Mouse (Mus musculus): ENCODE measurements around the gene Ccdc34. TPM values are rescaled to one million over a fixed set of nuclear protein-coding genes. Genes with fewer than 3 reads are reported as not detected.

Gene Ccdc34
- polyA plus RNA-seq, 2 experiments from 2014 or later = 4.5 to 6.6 TPM

DNA sequence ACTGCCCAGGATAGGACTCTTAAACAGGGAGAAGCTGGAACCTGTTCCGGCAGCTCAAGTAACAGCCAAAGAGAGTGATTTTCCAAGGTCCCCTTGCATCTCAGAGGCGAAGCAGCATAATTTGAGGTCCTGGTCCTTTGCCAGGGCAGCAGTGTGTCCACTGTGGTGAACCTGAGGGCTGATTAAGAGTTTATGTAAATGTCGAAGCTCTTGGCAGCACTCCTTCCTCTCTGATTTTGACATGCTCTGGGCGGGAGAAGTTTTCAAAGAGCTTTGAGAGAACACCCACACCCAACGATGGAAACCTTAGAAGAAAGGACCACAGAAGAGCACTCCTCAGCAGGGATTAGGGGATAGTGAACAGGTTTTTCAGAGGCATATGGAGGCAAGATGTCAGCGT is 164.6 kb downstream of the Ccdc34 start:
- ATAC-seq = no peak

DNA sequence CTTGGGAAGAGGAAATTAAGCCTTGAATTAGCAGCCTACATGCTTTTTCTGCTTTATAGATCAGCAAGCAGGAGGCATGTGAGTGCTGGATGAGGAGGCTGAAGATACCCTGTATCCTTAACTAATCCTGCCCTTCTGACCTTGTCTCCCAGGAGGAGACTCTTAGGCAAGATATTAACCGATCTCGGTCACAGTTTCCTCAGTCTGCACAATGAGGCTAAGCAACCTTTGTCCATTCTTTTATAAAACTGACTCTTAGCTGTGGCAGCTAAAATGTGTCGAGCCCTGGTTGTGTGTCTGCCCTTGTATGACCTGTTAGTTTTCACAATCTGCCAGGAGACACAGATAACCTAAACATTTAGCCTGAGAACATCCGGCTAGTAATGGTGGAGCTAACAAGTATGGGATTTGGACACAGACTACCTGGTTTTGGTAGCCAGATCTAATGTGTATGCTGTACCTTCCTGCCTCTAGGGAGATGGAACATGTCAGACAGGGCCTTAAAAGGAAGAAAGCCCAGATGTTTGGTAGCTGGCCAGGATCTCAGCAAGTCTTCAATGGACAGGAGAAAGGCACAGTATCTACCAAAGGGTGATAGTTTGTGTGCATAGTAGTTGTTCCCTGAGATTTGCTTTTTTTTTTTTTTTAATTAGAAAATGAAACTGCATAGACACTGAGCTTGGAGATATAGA is 165.3 kb downstream of the Ccdc34 start:
- no peak for ATAC-seq

DNA sequence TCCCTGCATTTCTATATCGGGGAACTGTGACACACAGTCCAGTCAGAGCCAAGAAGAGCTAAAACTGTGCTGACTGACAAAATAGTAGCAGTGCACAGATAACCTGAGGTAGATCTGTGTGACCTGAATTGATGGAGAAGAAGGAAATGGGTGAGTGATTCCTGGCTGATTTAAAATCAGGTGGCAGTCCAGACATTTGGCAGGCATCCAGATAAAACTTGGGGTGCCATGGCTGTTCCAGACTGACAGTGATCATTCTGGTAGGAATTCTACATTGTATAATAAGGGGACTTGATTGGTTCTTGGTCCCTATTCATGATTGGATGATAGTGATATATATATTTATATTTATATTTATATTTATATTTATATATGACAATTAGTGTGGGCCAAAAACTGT is 166.5 kb downstream of the Ccdc34 start:
- no peak for ATAC-seq

DNA sequence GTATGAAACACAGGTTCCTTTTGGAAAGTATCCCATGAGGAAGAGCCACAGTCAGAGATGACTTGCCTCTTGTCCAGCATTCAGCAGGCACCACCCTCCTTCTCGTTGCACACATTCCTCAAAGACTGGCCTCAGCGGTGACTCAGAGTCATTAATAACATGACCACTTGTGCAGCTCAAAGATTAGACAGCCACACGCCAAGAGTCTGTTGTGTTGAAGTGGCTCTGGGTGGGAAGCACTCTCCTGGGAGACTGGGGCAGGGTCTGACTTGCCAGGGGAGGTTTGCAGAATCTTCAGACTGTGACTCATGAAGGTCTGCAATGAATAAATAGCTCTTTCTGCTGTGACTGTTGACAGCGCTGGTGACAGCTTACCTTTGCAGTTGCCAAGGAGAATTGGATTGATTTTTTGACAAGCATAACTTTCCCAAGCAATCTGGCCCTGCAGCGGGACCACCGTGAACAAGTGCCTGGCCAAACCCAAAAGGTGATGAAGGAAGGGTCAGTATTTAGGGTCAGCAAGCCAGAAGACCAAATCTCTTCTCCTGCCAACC is 168.9 kb downstream of the Ccdc34 start:
- ATAC-seq = no peak

DNA sequence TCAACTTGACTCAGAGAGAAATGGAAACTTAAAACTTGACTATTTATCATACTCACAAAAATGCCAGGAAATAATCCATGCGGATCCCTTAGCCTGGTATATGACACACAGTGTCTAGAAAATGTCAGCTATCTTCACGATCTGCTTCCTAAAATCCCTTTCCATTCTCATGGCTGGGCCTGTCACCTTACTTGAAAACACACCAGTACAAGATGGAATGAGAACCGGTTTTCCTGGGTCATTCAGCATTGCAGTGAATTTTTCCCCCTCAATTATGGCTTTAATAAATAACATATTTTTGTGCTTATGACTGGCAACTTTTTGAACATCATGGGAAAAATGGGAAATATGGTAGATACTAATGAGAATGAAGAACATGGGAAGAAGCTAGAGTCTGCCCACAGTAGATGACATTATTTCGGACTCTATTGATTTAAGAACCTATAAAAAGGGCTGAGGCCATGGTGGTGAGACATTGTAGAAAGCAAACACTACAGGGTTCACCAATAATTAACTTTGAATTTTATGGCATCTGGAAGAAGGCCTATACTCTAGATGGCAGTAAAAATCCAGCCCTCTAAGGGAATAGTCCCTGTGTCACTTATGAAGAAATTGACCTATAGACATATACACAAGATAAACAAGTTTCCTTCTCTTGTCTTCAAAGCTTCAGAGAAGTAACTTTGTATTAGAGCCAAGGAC is 171.2 kb downstream of the Ccdc34 start:
- ATAC-seq = no peak

DNA sequence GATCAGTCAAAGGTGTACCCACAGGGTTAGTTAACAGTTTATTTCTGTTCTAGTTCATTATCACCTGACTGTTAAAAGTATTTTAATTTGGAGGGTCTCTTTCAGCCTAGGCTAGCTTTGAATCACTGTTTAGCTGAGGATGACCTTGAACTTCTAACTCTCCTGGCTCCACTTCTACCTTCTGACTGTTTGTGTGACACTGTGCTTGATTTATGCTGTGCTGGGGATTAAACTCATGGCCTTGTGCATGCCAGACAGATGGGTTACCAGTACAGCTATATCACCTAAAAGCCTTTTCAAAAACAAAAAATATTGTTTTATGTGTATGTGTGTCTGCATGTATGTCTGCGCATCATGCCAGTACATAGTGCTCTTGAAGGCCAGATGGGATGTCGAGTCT is 172.8 kb downstream of the Ccdc34 start:
- no peak for ATAC-seq

DNA sequence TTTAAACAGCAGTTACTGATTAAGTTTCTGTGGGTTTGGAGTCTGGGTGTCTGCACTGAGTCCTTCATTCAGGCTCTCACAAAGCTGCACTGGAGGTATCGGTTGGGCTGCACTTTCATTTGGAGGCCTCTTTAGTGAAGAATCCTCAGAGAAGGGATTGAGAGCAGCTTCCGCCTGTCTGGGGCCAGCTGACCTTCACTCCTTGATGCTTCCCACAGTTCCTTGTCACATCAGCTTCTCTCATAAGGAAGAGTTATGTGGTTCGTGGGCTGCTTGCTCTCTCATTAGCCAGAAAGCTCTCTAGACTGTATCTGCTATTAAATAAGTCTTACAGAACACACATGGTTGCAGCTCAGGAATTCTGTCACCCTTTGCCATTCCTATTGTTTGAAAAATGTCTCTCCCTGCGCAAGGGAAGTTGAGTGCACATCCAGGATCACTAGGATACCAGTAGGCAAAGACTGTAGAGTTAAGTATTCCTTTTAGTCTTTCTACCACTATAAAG is 173.6 kb downstream of the Ccdc34 start:
- ATAC-seq = no peak

DNA sequence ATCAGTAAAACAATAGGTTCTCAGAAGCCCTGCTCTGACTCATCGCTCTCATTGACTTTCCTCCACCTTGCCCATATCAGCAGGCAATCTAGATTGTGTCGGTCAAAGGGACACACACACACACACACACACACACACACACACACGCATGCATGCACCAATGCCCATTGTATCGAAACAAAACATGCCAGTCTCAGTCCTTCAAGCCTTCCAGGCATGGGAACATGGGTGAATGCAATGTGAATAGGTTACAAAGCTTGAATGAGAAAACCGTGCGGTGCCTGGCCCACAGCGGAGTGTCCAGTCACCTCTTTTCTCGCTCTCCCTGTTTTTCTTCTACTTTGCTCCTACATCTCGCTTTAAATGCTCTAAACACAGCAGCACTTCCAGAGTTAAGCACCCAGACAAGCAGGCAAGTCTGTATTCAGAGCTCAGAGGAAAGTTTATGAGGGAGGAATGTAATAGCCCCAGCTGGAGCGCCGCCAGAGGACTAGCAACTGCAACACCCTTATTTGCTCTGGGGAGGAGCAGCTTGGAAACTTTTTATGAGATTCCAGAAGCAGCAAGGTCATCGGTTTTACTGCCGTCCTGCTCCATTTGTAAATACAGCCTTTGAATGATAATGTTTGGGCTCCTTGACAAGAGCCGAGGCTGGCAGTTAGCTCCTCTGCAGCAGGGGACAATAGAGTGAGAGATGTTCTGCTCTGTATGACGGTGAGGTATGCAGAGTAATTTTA is 174.5 kb downstream of the Ccdc34 start:
- ATAC-seq = no peak

DNA sequence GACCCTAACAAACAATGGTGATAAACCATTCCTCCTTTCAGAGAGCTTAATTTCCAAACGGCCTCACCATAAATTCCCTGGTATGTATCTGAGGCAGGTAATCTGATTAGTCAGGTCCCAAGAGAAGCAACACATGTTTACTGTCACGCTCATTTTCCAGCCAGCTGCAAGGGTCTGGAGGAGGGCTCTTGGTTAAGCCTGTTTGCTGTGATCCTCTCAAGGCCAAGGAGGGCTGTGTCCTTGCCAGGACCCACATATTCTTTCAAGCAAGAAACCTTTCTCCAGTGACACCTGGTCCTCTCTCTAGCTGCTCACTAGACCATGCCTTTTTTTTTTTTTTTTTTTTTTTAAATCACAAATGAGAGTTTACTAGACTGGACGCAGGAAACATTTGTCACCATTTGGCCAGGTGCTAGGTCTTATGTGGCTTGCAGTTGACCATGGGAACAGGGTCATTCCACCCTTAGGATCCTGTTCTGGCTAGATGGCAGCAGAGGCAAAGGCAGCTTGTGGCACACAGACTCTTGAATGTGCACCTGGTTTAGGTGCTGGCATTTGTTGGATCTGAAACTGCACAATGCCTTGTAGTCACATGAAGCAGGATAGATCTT is 175.2 kb downstream of the Ccdc34 start:
- ATAC-seq = no peak

DNA sequence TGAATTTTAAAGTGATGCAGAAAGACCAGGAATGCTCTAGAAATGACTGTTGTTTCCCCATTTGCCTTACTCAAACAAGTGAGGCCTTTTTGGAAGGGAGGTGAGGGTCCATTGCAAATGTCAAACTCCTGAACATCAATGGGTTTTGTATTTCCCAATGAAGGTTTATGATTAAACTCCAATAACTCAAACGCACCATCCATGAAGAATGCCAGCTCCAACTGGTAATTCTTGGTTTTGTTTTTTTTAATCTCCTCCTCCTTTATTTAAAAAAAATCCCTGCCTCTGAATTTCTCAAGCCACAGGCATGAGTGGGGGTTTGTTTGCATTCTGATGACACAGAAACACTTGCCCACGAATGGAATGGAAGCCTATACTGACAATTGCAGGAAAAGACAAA is 178.9 kb downstream of the Ccdc34 start:
- no peak for ATAC-seq

DNA sequence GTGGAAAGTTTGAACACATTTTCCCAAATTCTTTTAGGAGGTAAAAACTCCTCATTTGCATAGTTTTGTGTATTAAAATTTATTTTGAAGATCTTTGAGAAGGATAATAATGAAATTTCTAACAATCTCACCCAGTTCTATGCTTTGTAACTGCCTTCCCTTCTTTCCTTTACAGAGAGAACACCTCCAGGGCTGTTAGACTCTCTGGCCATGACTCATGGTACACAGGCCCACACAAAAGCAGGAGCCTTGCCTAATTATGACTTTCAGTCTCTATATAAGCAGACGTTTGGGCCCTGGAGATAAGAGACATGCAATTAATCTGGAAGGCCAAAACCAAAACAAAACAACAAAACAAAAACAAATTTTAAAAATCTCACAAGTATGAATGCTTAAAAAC is 182.0 kb downstream of the Ccdc34 start:
- ATAC-seq = no peak

DNA sequence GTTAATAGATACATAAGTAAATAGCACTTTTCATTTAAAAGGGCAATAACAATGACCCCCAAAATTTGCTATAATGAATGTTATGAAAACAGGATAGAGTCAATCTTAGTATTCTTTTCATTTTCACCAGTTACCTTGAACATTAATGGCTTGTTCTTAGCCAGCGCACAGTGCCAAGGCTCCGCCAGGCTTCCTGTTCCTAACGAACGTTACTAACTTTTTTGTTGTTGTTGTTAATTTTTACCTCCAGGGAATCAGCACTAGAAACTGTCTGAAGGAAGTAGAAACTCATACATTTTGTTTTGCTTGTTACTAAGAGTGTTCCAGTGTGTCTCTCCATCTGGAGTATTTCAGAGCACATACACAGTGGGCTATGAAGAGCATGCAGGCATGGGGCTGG is 184.2 kb downstream of the Ccdc34 start:
- no peak for ATAC-seq

DNA sequence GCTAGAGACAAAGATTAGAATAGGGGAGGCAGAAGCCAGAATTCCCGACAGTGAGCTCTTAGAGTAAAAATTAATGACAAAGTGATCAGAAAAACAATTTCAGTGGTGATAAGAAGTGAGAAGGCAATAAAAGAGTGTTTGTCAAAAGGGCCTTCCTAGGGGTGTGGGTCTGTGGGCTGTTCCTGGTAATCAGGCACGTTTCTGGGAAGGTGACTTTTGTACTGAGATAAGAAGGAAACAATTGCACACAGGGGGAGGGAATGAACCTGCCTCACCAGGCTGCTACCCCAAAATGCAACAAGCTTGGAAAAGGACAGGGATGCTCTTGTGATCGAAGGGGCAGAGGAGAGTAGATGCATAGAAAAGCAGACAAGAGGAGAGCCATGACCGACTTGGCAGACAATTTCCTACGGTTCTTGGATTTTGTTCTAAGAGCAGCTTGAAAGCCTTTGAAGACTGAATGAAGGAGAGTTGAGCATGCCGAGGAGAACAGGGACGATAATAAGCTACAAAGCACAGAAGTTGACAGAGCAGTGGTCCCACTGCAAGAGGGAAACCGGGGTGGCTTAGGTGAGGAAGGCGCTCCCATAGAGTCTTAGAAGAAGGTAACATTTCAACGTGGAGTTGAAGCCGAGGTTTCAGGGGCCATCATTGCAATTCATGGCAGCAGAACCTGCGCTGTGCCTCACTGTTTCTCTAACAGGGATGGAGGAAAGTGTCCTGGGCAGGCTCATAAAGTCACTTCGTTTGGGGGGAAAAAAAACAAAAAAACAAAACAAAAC is 185.3 kb downstream of the Ccdc34 start:
- no peak for ATAC-seq

DNA sequence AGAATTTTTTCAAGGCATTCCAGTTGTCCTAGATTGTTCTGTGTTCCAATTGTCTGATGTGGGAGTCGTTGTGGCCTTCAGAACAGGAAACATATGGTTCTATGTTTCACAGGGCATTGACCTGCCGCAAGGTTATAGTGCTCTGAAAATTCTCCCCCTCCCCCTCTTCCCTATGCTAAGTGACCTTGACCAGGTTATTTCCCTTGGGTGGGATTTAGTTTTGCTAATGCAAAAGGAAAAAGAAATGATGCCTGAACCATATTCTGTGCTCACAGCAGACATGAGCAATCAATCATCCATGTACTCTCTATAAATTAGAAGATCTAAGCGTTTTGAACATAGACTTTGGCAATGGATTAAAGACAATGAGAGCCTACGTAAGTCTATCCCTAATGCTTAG is 186.6 kb downstream of the Ccdc34 start:
- ATAC-seq = no peak

DNA sequence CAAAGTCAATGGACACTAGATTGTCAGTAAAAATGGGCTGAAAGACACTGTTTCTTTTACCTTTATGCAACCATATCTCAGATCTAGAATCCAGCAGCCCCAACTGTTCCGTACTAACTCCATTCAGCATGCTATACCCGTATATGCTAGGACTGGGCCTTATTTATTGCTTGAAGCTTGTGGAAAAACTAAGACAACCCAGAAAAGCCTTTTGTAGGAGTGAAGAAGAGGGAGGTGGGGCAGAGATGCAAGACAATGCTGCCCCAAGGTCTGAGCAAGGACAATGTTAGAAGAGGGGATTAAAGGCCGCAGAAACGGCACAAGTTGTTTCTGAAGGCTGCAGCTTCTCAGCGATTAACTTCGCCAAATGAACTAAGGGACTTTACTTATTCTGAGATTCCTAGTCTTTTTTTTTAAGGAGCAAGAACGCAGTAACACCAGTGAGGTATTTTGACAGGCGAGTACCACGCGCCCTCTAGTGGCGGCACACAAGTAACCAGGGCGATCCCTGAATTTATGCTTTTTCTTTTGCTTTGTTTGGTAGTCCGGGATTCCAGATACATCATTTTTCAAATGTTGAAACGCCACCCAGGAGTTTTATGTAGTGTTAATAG is 187.2 kb downstream of the Ccdc34 start:
- ATAC-seq = peak; percentile 63

DNA sequence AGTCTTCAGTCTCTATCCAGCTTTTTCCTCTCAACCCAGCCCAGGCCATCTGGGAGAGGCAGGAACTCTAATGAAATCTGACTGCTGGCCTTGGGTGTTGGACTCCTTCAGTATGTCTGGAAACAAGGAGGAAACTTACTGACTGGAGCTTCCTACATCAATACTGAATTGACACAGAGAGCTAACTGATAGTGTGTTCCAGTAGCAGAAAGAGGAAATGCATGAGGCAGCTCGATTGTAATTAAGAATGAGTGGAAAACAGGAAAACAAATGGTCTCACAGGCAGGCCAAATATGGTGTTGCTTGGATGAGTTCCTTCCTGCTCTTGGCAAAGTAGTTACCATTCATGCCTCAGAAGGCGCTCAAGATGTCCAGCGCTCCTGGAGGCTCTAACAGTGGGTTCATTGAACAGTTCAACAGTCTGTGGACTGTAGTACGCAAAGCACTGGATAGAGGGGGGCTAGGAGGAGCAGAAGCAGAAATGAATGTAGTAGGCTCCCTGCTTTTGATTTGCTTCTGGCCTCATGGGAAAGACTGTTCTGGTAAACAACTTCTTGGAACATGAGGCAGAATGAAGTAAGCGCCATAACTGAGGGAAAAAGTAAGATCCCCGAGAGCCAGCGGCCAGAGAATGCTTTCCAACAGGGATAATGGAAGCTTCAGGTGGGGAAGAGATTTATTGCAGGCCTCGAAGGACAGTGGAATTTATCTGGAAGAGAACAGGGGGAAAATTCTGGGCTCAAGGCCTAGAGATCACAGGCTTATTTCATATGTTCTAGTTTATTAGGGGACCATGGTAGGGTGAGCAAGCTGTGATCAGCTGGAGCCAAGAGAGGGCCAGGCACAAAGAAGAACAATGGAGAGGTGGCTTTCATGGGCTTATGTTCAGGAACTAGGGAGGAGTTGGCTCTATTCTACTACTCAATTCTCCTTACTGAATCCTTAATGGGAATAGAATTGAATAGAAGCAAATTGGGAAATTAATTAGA is 193.2 kb downstream of the Ccdc34 start:
- no peak for ATAC-seq

DNA sequence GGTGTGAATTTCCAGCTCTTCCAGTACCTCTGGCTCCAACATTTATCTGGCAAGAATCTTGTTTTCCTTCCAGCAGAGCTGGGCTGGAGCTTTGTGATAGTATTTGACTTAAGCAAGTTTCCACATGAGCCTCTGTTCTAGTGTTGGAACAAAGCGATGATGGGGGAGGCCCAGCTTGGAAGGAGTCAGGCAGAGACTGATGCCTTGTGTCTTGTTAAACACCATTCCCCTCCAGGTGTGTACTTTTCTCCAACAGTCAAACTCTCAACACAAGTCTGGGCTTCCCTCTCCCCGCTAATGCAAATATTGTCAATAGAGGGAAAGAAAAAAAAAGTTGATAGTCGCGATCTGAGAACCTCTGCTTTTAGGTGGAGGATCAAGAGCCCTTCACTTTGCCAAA is 196.7 kb downstream of the Ccdc34 start:
- no peak for ATAC-seq

DNA sequence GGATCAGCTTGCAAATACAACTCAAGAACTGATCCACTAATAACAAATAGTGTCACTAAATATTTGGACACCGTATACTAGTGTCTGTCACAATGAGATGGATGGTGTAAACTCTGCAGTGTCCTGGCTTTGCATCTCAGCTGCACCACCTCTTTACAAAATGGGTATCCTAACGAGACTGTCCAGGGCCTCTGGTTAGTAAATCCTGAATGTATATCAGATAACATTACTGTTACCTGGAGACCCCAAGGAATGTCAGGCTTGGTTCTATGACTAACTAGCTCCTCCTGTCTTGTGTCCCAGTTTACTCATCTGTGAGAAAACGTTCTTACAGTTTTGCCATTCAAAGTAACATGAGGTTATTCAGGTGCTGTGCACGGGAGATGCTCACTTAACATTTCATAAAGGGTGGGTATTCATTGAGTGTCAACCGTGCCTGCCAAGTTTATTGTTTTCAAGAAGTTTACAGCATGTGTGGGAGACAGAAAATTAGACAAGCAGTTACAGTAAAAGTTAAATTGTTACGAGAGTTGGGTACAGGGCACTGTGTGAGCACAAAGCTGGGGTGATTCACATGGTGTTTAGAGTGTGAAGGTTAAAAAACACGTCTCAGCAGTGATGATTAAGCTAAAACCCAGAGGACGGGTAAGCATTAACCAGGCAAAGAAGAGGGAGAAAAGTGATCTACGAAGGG is 197.5 kb downstream of the Ccdc34 start:
- ATAC-seq = no peak

DNA sequence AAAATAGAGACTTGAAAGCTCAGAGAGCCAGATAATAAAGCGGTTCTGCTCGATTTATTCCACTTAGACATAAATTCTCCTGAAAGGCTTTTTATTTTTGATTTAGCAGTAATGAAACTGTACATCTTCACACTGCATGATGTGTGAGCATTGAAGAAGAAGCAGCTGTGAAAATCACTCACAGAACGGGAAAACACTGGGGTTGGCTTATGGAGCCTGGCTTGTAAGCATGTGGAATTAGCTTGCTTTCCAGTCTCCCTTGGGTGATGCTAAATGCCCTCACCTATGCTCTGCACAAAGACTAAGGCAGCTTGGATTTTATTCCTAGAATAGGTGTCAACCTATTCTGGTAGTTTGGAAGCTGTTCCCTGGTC is 198.1 kb downstream of the Ccdc34 start:
- ATAC-seq = no peak

DNA sequence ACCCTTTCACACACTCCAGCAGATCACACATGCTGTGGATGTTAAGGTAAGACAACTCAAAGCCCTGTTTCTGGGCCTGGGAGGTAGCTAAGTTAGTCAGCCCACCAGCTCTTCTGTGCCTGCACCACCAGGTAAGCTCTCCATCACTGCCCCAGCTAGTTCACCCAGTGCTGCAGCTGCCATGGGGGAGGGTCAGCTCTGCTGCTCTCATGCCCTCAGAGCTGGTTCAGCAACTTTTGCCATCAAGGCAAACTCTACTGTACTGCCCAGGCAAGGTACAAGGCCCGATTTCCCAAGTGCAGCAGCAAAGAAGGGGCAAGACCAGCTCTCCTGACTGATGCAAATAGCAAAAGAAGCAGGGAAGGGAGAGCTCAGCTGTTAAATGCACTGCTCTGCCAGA is 202.9 kb downstream of the Ccdc34 start:
- no peak for ATAC-seq
